Mouse (Mus musculus): ENCODE data around the gene Carmil1. TPM values are rescaled to one million over a fixed set of nuclear protein-coding genes. Genes with fewer than 3 reads are reported as not detected.

Carmil1 gene
- total RNA-seq, 2 experiments from 2014 or later: 0.34 TPM; not detected in 1

GRCm38 (mm10) chr13:24263560-24263959, 17.0 kb downstream of the Carmil1 start:
- no peak for ATAC-seq (replicated peaks; ENCODE audit: low FRiP score, poor library complexity, severe bottlenecking)

DNA sequence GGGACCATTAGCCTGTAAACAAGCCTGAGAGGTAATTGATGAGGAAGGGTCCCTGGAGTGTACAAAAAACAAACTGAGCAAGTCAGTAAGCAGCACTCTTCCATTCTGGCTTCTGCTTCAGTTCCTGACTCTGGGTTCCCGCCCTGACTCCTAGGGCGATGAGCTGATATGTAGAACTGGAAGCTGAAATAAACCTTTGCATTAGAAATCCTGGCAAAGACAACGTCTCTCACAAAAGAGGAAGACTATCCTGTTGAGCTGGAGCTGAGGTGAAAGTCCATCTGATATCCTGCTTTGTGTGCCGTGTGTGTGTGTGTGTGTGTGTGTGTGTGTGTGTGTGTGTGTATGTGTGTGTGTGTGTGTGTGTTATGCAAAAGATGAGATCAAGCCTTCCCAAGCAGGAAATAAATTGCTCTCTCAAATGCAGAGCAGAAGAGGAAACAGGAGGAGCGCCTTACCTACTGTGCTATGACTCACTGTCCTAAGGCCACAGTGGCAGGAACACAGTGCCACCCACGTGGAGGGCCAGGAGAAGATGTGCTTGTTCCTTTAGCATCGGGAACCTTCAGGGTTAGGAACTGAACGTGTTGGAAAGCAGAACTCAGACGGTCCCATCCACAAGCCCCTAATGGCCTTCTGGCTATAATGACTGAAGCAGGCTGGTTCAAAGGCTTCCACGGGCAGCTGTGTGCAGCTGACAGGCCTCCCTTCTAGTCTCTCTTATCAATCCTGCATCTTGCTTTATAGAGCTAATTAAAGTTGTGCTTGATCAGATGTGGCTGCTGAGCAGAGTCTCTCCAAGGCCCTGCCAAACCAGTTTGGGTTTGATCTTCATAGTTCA, 19.6 kb downstream of the Carmil1 start:
- ATAC-seq (replicated peaks; ENCODE audit: low FRiP score, poor library complexity, severe bottlenecking): no peak

- no peak for ATAC-seq (replicated peaks; ENCODE audit: low FRiP score, poor library complexity, severe bottlenecking)
Measured at GRCm38 (mm10) chr13:24257809-24258208, 22.8 kb downstream of the Carmil1 start.

DNA sequence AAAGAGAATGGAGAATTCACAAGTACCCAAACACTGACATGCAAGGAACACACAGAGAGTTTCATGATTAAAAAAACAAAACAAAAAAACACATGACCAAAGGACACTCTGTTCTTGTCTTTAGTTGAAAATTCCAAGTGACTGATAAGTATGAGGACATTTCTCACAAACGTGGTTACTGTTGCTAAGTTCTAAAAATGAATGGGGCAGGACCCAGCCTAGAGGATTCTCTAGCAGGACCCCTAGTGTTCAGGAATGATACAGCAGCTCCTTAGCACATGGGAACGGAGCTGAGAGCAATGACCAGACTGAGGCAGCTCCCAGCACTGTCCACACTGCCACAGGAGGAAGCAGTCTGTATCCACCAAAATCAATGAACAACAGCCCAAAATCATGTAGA, 26.6 kb downstream of the Carmil1 start:
- ATAC-seq (replicated peaks; ENCODE audit: low FRiP score, poor library complexity, severe bottlenecking): peak; percentile 69

GRCm38 (mm10) chr13:24253551-24253950, 27.0 kb downstream of the Carmil1 start:
- ATAC-seq (replicated peaks; ENCODE audit: low FRiP score, poor library complexity, severe bottlenecking): no peak

DNA sequence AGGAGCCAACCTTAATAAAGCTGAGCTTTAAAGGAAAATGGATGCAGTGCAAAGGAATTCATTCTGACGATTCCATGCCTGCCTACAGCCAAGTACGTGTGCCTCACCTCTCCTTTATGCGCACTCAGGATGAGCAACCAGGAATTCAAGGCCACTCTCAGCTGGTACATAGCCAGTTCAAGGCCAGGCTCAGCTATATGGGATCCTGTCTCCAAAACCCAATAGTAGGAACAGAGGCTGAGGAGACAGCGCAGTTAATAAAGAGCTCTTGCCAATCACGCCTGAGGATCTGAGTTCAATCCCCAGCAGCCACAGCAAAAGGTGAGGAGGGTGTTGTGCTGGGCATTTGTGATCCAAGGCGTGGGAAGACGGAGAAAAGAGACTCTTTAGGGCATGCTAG, 29.4 kb downstream of the Carmil1 start:
- ATAC-seq (replicated peaks; ENCODE audit: low FRiP score, poor library complexity, severe bottlenecking): no peak

DNA sequence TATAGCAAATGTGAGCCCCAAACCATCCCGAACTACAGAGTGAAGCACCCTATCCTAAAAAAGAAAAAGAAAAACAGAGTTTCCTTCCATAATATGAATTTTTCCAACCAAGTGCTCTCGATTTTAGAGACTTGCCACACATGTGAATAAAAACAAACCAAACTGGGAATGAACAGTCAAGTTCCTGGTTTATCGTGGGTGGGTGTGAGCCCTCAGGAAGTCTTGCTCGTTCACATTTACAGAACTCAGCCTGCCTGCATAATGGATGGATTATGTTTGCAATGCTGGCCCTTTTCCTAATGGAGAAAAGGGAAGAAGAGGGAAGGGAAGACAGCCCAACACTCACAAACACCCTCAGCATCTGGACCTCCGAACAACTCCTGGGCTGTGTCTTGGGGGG, 32.7 kb downstream of the Carmil1 start:
- ATAC-seq (replicated peaks; ENCODE audit: low FRiP score, poor library complexity, severe bottlenecking): no peak

DNA sequence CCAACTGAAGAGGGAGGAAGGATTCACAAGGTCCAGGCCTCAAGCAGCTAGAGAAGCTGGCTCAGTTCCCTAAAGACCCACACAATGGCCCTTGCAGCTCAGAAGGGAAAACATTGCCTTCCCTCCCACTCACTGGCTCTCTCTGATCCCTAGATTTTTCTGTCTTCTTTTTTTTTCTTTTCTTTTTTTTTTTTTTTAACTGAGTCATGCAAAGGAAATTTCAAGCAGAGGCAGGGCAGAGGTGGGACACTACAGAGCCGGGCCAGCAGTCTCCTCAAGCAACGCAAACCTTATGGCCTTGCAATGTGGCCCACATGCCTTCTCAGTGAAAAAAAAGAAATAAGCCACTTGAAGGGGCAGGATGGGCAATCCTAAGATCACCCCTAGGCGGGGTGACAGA, 33.2 kb downstream of the Carmil1 start:
- ATAC-seq (replicated peaks; ENCODE audit: low FRiP score, poor library complexity, severe bottlenecking): no peak

DNA sequence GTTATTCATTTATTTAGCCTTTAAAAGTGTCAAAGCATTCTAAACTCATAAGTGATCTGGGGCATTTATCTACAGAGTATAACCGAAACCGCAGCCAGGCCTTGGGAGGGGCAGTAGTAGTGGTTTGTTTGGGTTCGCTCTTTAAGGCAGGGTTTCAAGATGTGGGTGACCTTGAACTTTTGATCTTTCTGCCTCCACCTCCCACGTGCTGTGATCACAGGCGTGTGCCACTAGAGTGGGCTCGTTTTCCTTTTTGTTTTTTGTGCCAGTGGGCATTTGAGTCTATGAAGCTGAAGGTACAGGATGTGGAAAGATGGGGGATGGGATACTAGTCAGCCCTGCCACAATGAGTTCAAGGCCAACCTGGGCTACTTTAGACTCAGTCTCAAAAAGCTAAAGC, 34.3 kb downstream of the Carmil1 start:
- no peak for ATAC-seq (replicated peaks; ENCODE audit: low FRiP score, poor library complexity, severe bottlenecking)

DNA sequence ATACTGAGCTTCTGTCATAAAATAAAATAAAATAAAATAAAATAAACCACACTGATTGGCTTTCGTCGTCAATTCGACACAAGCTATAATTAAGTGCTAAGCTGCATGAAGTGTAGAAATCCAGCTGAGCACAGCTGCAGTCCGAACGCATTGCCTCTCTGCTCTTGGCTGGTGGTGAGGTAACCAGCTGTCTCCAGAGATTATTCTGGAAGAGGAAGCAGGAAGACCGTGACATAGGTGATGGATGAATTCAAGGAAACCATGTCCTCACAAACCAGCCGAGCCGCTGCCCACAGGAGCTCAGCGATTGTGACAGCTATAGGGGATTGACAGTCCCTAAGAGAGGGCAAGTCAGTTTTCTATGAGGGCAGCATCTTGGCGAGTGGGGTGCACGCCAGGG, 36.0 kb downstream of the Carmil1 start:
- ATAC-seq (replicated peaks; ENCODE audit: low FRiP score, poor library complexity, severe bottlenecking): no peak

- no peak for ATAC-seq (replicated peaks; ENCODE audit: low FRiP score, poor library complexity, severe bottlenecking)
Measured at GRCm38 (mm10) chr13:24243964-24244363, 36.6 kb downstream of the Carmil1 start.

- no peak for ATAC-seq (replicated peaks; ENCODE audit: low FRiP score, poor library complexity, severe bottlenecking)
Measured at GRCm38 (mm10) chr13:24242429-24243106, 38.0 kb downstream of the Carmil1 start.

DNA sequence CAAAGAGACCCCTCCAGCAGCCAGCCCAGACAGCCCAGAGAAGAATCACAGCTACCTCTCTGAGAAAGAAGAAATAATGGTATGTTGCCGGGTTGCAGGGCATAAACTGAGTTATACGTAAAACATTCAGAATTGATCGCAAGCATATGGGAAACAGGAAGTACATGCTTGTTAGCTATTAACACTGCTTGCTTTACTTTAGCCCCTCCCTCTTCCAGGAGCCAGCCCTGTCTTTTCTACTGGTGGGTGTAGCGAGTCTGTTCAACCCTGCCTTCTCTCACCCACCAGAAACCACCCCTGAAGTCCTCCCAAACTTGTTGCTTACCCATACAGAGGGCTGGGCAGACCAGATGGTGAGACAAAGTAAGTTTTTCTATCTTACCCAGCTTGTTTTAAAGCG, 39.4 kb downstream of the Carmil1 start:
- ATAC-seq (replicated peaks; ENCODE audit: low FRiP score, poor library complexity, severe bottlenecking): no peak

- ATAC-seq (replicated peaks; ENCODE audit: low FRiP score, poor library complexity, severe bottlenecking): no peak
Measured at GRCm38 (mm10) chr13:24240430-24240829, 40.2 kb downstream of the Carmil1 start.

GRCm38 (mm10) chr13:24238456-24239120, 42.0 kb downstream of the Carmil1 start:
- ATAC-seq (replicated peaks; ENCODE audit: low FRiP score, poor library complexity, severe bottlenecking): no peak

- no peak for ATAC-seq (replicated peaks; ENCODE audit: low FRiP score, poor library complexity, severe bottlenecking)
Measured at GRCm38 (mm10) chr13:24236736-24237135, 43.9 kb downstream of the Carmil1 start.

- no peak for ATAC-seq (replicated peaks; ENCODE audit: low FRiP score, poor library complexity, severe bottlenecking)
Measured at GRCm38 (mm10) chr13:24232750-24233149, 47.8 kb downstream of the Carmil1 start.

DNA sequence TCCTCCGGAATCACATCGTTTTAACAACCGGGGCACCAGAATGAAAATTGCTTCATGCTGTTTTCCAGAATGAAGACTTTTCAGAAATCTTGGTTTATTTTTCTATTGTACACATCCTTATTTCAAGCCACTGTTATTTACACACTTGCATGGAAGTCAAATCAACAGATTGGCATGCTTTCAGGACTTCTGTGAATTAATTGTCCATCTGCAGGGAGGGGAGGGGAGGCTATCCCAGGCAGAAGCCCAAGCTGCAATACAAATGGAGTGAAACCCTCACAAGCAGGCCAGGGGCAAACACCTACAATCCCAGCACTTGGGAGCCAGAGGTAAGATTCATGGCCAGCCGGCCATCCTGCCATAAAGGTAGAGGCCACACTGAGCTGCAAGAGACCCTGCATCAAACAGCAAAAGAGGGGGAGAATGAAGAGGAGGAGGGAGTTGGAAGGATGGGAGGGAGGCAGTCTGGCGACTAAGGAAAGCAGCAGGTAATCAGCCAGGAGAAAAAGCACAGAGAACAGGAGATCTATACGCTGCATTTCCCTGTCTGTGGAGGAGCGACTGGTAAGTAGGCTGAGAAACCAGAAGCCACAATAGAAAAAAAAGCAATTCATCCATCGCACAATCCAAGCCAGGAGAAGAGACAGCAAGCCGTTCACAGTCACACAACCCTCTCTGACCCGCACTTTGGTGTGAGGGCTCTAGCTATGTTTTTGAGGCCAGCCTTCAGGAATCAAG, 48.7 kb downstream of the Carmil1 start:
- no peak for ATAC-seq (replicated peaks; ENCODE audit: low FRiP score, poor library complexity, severe bottlenecking)

DNA sequence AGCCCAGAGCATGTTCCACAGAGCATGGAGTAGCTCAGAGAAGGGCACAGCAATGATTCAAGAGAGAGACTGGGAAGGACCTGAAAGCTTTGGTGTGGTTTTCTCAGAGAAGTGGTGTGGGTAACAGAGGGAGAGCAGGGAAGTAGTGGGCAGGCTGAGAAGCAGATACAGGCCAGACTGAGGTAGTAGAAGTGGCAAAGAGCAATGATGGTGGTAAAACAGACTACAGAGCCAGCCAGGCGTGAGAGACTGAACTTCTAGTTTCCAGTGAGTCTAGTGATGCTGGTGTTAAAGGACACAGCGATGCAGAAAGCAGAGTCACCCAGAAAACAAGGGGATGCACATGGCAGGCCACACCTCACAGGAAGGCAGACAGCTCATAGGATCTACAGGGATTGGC, 49.4 kb downstream of the Carmil1 start:
- ATAC-seq (replicated peaks; ENCODE audit: low FRiP score, poor library complexity, severe bottlenecking): no peak

DNA sequence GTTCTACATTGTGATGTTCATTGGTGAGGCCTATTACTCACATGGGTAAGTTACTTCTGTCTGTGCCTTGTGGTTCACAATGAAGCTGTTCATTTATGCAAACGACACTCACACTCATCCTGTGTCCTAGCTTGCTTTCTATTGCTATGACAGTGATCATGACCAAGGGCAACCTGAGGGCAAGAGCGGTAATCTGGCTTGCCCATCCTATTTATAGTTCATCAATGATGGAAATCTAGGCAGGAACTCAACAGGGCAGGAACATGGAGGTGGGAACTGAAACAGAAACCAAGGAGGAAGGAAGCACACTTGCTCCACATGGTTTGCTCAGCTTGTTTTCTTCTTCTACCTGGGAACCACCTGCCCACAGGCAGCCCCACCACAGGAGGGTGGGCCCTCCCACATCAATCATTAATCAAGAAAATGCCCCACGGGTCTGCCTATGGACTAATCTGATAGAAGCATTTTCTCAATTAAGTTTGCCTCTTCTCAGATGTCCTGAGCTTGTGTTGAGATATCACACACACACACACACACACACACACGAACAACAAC, 50.0 kb downstream of the Carmil1 start:
- ATAC-seq (replicated peaks; ENCODE audit: low FRiP score, poor library complexity, severe bottlenecking): no peak; the same call in 1 of the 2 replicates
